19 mouse cellular contexts compared by ENCODE assay signal in genomic region chr4:58581191-58581590, GRCm38 (mm10). TPM values are rescaled to one million over a fixed set of nuclear protein-coding genes. Genes with fewer than 3 reads are reported as not detected.
DNase-seq lines count a peak whose midpoint lies in the region; ATAC-seq lines count a peak whose summit lies in the region.
"Had no signal": no experiment of that assay in that cellular context is flagged by ENCODE, and none has a peak within 500 bp of the region (broad histone marks: within the 10 kb centered on the region; RNA-seq: fewer than 3 reads in every experiment).

No protein-coding gene starts in this region.

- ATAC-seq in embryonic facial prominence, embryonic 13.5 days (ENCODE audit: insufficient number of reproducible peaks, insufficient read depth, low FRiP score, low TSS enrichment, low read depth) = no peak
- no peak for ATAC-seq in limb, embryonic 13.5 days (ENCODE audit: low FRiP score, low read depth)
- ATAC-seq: forebrain, embryonic 15.5 days; inflammation-experienced regulatory T-cells, adult 6 months had no signal

- WGBS in embryonic facial prominence, embryonic 13.5 days = 44% methylated on average over 7 of the region's 7 CpGs
- WGBS in limb, embryonic 13.5 days = 68% methylated on average over 7 of the region's 7 CpGs

- H3K4me1 ChIP-seq in embryonic facial prominence, embryonic 13.5 days = peaks cover 27% of the 10 kb centered on the region
- peaks cover 22% of the 10 kb centered on the region for H3K4me1 ChIP-seq in limb, embryonic 13.5 days
- H3K4me1 ChIP-seq: forebrain, embryonic 15.5 days; heart, embryonic 12.5 days; hindbrain, embryonic 15.5 days had no signal

- DNase-seq in 3T3-L1 (ENCODE audit: low read depth, low spot score) (peak; percentile 82), NIH3T3 (ENCODE audit: low read depth) (peak; percentile 76)
- no peak for DNase-seq in layer of hippocampus, adult 9-11 months
- no peak for DNase-seq in thymus, postnatal 0 days (ENCODE audit: low spot score)
- DNase-seq in kidney, adult 9 months = no peak
- DNase-seq: adrenal gland, adult 2 months; adrenal gland, postnatal 25 days; cerebellum, adult 2 months; cerebellum, postnatal 10 days; gastrocnemius, postnatal 14 days; kidney, adult 11 months had no signal

- no peaks in the 10 kb centered on the region for H3K36me3 ChIP-seq in embryonic facial prominence, embryonic 13.5 days
- no peaks in the 10 kb centered on the region for H3K36me3 ChIP-seq in limb, embryonic 13.5 days
- H3K36me3 ChIP-seq: forebrain, embryonic 15.5 days; heart, embryonic 12.5 days; hindbrain, embryonic 10.5 days; hindbrain, embryonic 15.5 days had no signal

- H3K9ac ChIP-seq in embryonic facial prominence, embryonic 13.5 days = no peak overlapping the region
- H3K9ac ChIP-seq in limb, embryonic 13.5 days = no peak overlapping the region
- H3K9ac ChIP-seq: forebrain, embryonic 15.5 days; heart, embryonic 12.5 days; hindbrain, embryonic 15.5 days had no signal

- H3K4me2 ChIP-seq in embryonic facial prominence, embryonic 13.5 days = no peak overlapping the region
- H3K4me2 ChIP-seq in limb, embryonic 13.5 days (replicated peaks) = no peak overlapping the region
- H3K4me2 ChIP-seq: forebrain, embryonic 15.5 days; heart, embryonic 12.5 days; hindbrain, embryonic 15.5 days had no signal

- no peaks in the 10 kb centered on the region for H3K9me3 ChIP-seq in embryonic facial prominence, embryonic 13.5 days
- no peaks in the 10 kb centered on the region for H3K9me3 ChIP-seq in limb, embryonic 13.5 days
- H3K9me3 ChIP-seq: forebrain, embryonic 15.5 days; heart, embryonic 12.5 days; hindbrain, embryonic 10.5 days; hindbrain, embryonic 15.5 days had no signal

- H3K4me3 ChIP-seq in embryonic facial prominence, embryonic 13.5 days = no peak overlapping the region
- H3K4me3 ChIP-seq in limb, embryonic 13.5 days = no peak overlapping the region
- H3K4me3 ChIP-seq: forebrain, embryonic 15.5 days; heart, embryonic 12.5 days; hindbrain, embryonic 10.5 days; hindbrain, embryonic 15.5 days had no signal

- no peaks in the 10 kb centered on the region for H3K27me3 ChIP-seq in embryonic facial prominence, embryonic 13.5 days
- H3K27me3 ChIP-seq in limb, embryonic 13.5 days = no peaks in the 10 kb centered on the region
- H3K27me3 ChIP-seq: CH12.LX; forebrain, embryonic 15.5 days; heart, embryonic 12.5 days; hindbrain, embryonic 15.5 days had no signal

- H3K27ac ChIP-seq in embryonic facial prominence, embryonic 13.5 days = peak overlapping the region; percentile 55
- peak overlapping the region; percentile 52; the same call in 1 of the 2 replicates for H3K27ac ChIP-seq in limb, embryonic 13.5 days
- H3K27ac ChIP-seq: forebrain, embryonic 15.5 days; hindbrain, embryonic 10.5 days; hindbrain, embryonic 15.5 days had no signal

RNA-seq across cellular contexts. Expression of gene Lpar1, which starts 27.5 kb away (rescaled TPM):
- polyA plus RNA-seq in embryonic facial prominence, embryonic 13.5 days (2015; fragmentation: Nextera tagmentation; extraction: Ambion mirVana) = 138 and 142 TPM in 2 replicates
- 231 and 236 TPM in 2 replicates for polyA plus RNA-seq in limb, embryonic 13.5 days (2015; fragmentation: Nextera tagmentation; extraction: Ambion mirVana)
- 24.2 and 26.5 TPM in 2 replicates for polyA plus RNA-seq in thymus, postnatal 0 days (2015; fragmentation: Nextera tagmentation; extraction: Ambion mirVana)
- polyA plus RNA-seq: inflammation-experienced regulatory T-cells, adult 6 months had no signal

Comparison
In these comparisons a context has a peak if more than half of its experiments do, and no peak if none do; other contexts are left out.
1. DNase-seq: peak in 3T3-L1 (single experiment) and NIH3T3 (single experiment); none in layer of hippocampus, adult 9-11 months (single experiment), thymus, postnatal 0 days (single experiment) and kidney, adult 9 months (single experiment).